Mouse (Mus musculus) bone marrow, adult 2 months (tissue): ENCODE data around the gene Vmac. TPM values are rescaled to one million over a fixed set of nuclear protein-coding genes. Genes with fewer than 3 reads are reported as not detected.
A peak's percentile ranks its signal among the peaks of the same experiment; 100 is the strongest.

Experiments used
- H3K27ac ChIP-seq: fragments of 200-500 bp; 2 replicates; pipeline ENCODE4 v1.5.1; 2012; ENCODE audit warnings: low read depth, mild to moderate bottlenecking, control low read depth, inconsistent platforms, low read length; ENCODE audit not compliant: control insufficient read depth, poor library complexity, insufficient read depth
- H3K4me1 ChIP-seq: fragments of 200-500 bp; 2 replicates; pipeline ENCODE4 v1.6.1; 2011; ENCODE audit warnings: low read length; ENCODE audit not compliant: control insufficient read depth, insufficient read depth
- H3K4me3 ChIP-seq: fragments of 200-500 bp; replicated peaks from 2 replicates; pipeline ENCODE3; 2011; ENCODE audit warnings: mild to moderate bottlenecking, low read depth, low read length, control low read depth; ENCODE audit not compliant: control insufficient read depth
- CTCF ChIP-seq: fragments of 200-500 bp; IDR thresholded peaks from 2 replicates; pipeline ENCODE4 v1.5.1; 2011; ENCODE audit warnings: low read length, control low read depth; ENCODE audit not compliant: control insufficient read depth, insufficient read depth
- POLR2A ChIP-seq: fragments of 200-500 bp; IDR thresholded peaks from 2 replicates; pipeline ENCODE4 v1.6.1; 2011; ENCODE audit warnings: low read depth, mild to moderate bottlenecking, control low read depth, low read length, borderline replicate concordance; ENCODE audit not compliant: control insufficient read depth
- WGBS: fragments of 180-500 bp; shearing (Covaris S2); methylation state at CpG from one replicate; pipeline ENCODE4 v1.1.7; 2018; 5-methylcytosine and 5-hydroxymethylcytosine counted together
- polyA plus RNA-seq: library from polyadenylated mRNA; stranded (reverse); fragments of >200 nt; gene quantifications from 2 replicates; pipeline ENCODE4 v1.2.4, GENCODE M21; 2011; ENCODE audit warnings: low replicate concordance; ENCODE audit not compliant: missing spikeins, insufficient read depth, insufficient read length

The Vmac gene
- polyA plus RNA-seq, 1 experiment: 3.1 TPM

GRCm38 (mm10) chr17:56728117-56728516 is 10.3 kb upstream of the Vmac start:
- H3K4me1 ChIP-seq: no peaks in the 10 kb centered on the region
- 39% methylated on average over 12 of the region's 12 CpGs for WGBS
- no peak for TF ChIP-seq CTCF
- TF ChIP-seq POLR2A: no peak

GRCm38 (mm10) chr17:56727659-56728058 is 9.8 kb upstream of the Vmac start:
- H3K4me3 ChIP-seq: no peak overlapping the region
- TF ChIP-seq CTCF (no peak), POLR2A (no peak)
- no peaks in the 10 kb centered on the region for H3K4me1 ChIP-seq
- 32% methylated on average over 12 of the region's 12 CpGs for WGBS
- H3K27ac ChIP-seq: no peak overlapping the region

More at GRCm38 (mm10) chr17:56728117-56728516, 10.3 kb upstream of the Vmac start:
- H3K27ac ChIP-seq: no peak overlapping the region
- H3K4me3 ChIP-seq: no peak overlapping the region

GRCm38 (mm10) chr17:56727029-56727649 is 9.3 kb upstream of the Vmac start:
- WGBS: 47% methylated on average over 7 of the region's 7 CpGs
- no peaks in the 10 kb centered on the region for H3K4me1 ChIP-seq
- H3K27ac ChIP-seq: no peak overlapping the region
- no peak overlapping the region for H3K4me3 ChIP-seq
- TF ChIP-seq POLR2A (no peak), CTCF (no peak)

GRCm38 (mm10) chr17:56723419-56724161 is 5.8 kb upstream of the Vmac start:
- 87% methylated on average over 11 of the region's 11 CpGs for WGBS
- no peak overlapping the region for H3K27ac ChIP-seq
- TF ChIP-seq CTCF (no peak), POLR2A (no peak)
- H3K4me3 ChIP-seq: no peak overlapping the region
- H3K4me1 ChIP-seq: no peaks in the 10 kb centered on the region; the same call in 1 of the 2 replicates

GRCm38 (mm10) chr17:56722441-56722840 is 4.6 kb upstream of the Vmac start:
- H3K4me1 ChIP-seq: peaks cover 1% of the 10 kb centered on the region; the same call in 1 of the 2 replicates
- no peak overlapping the region for H3K4me3 ChIP-seq
- 85% methylated on average over 5 of the region's 5 CpGs for WGBS
- no peak overlapping the region for H3K27ac ChIP-seq
- no peak for TF ChIP-seq CTCF
- TF ChIP-seq POLR2A: no peak

- H3K4me1 ChIP-seq: peaks cover 3% of the 10 kb centered on the region; the same call in 1 of the 2 replicates
- H3K4me3 ChIP-seq: peak overlapping the region; percentile 92
- under 1% methylated on average over 52 of the region's 55 CpGs for WGBS
- TF ChIP-seq POLR2A (peak; percentile 19; the same call in 1 of the 2 replicates), CTCF (no peak)
- H3K27ac ChIP-seq: peak overlapping the region; percentile 82
Measured at GRCm38 (mm10) chr17:56716655-56717362, 1.0 kb downstream of the Vmac start.

GRCm38 (mm10) chr17:56715914-56716654 is 1.7 kb downstream of the Vmac start:
- peak overlapping the region; percentile 47 for H3K4me3 ChIP-seq
- WGBS: 31% methylated on average over 22 of the region's 22 CpGs
- H3K27ac ChIP-seq: peak overlapping the region; percentile 45; the same call in 1 of the 2 replicates
- TF ChIP-seq POLR2A (no peak), CTCF (no peak)
- peaks cover 3% of the 10 kb centered on the region; the same call in 1 of the 2 replicates for H3K4me1 ChIP-seq
